10 mouse cellular contexts compared by ENCODE assay signal in genomic region chr10:20178807-20179605, GRCm38 (mm10). TPM values are rescaled to one million over a fixed set of nuclear protein-coding genes. Genes with fewer than 3 reads are reported as not detected.
DNase-seq lines count a peak whose midpoint lies in the region; ATAC-seq lines count a peak whose summit lies in the region.
"Had no signal": no experiment of that assay in that cellular context is flagged by ENCODE, and none has a peak within 500 bp of the region (broad histone marks: within the 10 kb centered on the region; RNA-seq: fewer than 3 reads in every experiment).

No protein-coding gene starts in this region.

- peak; percentile 36 for DNase-seq in CD4-positive, CD25-positive, alpha-beta regulatory T cell, adult 2 months (ENCODE audit: low read depth, low spot score)
- peak; percentile 59 for DNase-seq in urinary bladder, postnatal 14 days (ENCODE audit: low spot score)
- DNase-seq in urinary bladder, adult 18-20 months (ENCODE audit: low spot score in 2 of 2) = no peak
- peak; percentile 64 for DNase-seq in large intestine, adult 2 months (ENCODE audit: low read depth, low spot score)
- DNase-seq in cerebellum, postnatal 4 days (ENCODE audit: low spot score in 2 of 2) = no peak
- no peak for DNase-seq in Muller cell, postnatal 12 days (ENCODE audit: inconsistent ontology term)
- no peak for DNase-seq in MN1 (ENCODE audit: low spot score)
- DNase-seq: cerebellum, adult 11 months; right cerebral cortex, postnatal 25 days had no signal

- WGBS in large intestine, adult 2 months = 20% methylated on average over 12 of the region's 12 CpGs

- no peak for ATAC-seq in CD4-positive, CD25-positive, alpha-beta regulatory T cell, adult 4 months

RNA-seq across cellular contexts. Expression of gene Map7, which starts 30.7 kb away (rescaled TPM):
- 1 to 10 TPM; 5.0 to 5.9 TPM for polyA plus RNA-seq in CD4-positive, CD25-positive, alpha-beta regulatory T cell, adult 4 months (2017; shearing (Covaris generic))
- polyA plus RNA-seq in large intestine, adult 2 months (2012; rRNA removed) = 21.6 and 33.7 TPM in 2 replicates

Comparison
In these comparisons a context has a peak if more than half of its experiments do, and no peak if none do; other contexts are left out.
1. DNase-seq: peak in CD4-positive, CD25-positive, alpha-beta regulatory T cell, adult 2 months (single experiment), urinary bladder, postnatal 14 days (single experiment) and large intestine, adult 2 months (single experiment); none in urinary bladder, adult 18-20 months (0 of 2), cerebellum, postnatal 4 days (0 of 2), Muller cell, postnatal 12 days (single experiment) and MN1 (single experiment).